Mouse (Mus musculus) G1E (cell line): ENCODE results near the gene Tm9sf1. TPM values are rescaled to one million over a fixed set of nuclear protein-coding genes. Genes with fewer than 3 reads are reported as not detected.
A peak's percentile ranks its signal among the peaks of the same experiment; 100 is the strongest.

Experiments
- ATAC-seq: 2 replicates; pipeline ENCODE4 v1.8.0; 2016; ENCODE audit warnings: mild to moderate bottlenecking; ENCODE audit not compliant: insufficient number of reproducible peaks, poor library complexity, low FRiP score, severe bottlenecking; ENCODE audit errors: extremely low read depth
- DNase-seq: peaks from one replicate; pipeline ENCODE4 v3.0.0; 2012; ENCODE audit warnings: low spot score
- H3K27me3 ChIP-seq: 2 replicates; pipeline ENCODE4 v1.6.1; 2012; ENCODE audit warnings: mild to moderate bottlenecking, low read length, inconsistent platforms; ENCODE audit not compliant: insufficient read depth
- H3K36me3 ChIP-seq: replicated peaks from 2 replicates; pipeline ENCODE3; 2012; ENCODE audit warnings: mild to moderate bottlenecking, inconsistent platforms
- H3K4me1 ChIP-seq: 2 replicates; pipeline ENCODE4 v1.6.1; 2012; ENCODE audit warnings: low read depth, low read length, inconsistent platforms, mixed read lengths; ENCODE audit not compliant: insufficient read depth
- H3K4me3 ChIP-seq: 2 replicates; pipeline ENCODE4 v1.5.1; 2012; ENCODE audit warnings: low read depth, mild to moderate bottlenecking, inconsistent platforms, low read length, moderate library complexity, mixed read lengths
- H3K9me3 ChIP-seq: replicated peaks from 2 replicates; pipeline ENCODE4 v1.6.1; 2012; ENCODE audit warnings: inconsistent platforms
- CTCF ChIP-seq: IDR thresholded peaks from 2 replicates; pipeline ENCODE4 v1.5.1; 2012; ENCODE audit warnings: low read depth, low read length, inconsistent platforms, mixed read lengths
- GATA1 ChIP-seq: IDR thresholded peaks from 2 replicates; pipeline ENCODE4 v1.6.1; 2012; ENCODE audit warnings: borderline replicate concordance, low read length, inconsistent platforms, mixed read lengths
- GATA2 ChIP-seq: IDR thresholded peaks from 2 replicates; pipeline ENCODE4 v1.6.1; 2012; ENCODE audit warnings: low read depth, low read length, inconsistent platforms, borderline replicate concordance
- POLR2AphosphoS5 ChIP-seq: IDR thresholded peaks from 2 replicates; pipeline ENCODE4 v1.6.1; 2012; ENCODE audit warnings: low read depth, low read length, inconsistent platforms; ENCODE audit not compliant: insufficient replicate concordance
- TAL1 ChIP-seq: conservative IDR thresholded peaks from 2 replicates; pipeline ENCODE4 v1.6.1; 2012; ENCODE audit warnings: low read depth, low read length, inconsistent platforms, mixed read lengths
- polyA plus RNA-seq: library from polyadenylated mRNA; stranded (reverse); fragments of >175 nt; gene quantifications from 2 replicates; pipeline ENCODE4 v1.2.3, GENCODE M21; 2012
- total RNA-seq, 2 experiments: library from RNA; stranded (forward) in 1 of 2; stranded (reverse) in 1 of 2; fragments of 200-1000 nt in 1 of 2; fragments of >200 nt in 1 of 2; fragmentation: Nextera tagmentation in 1 of 2; gene quantifications; 2 replicates each; pipeline ENCODE4 v1.2.3; 2014 to 2017

Gene Tm9sf1
- total and polyA plus RNA-seq, 3 experiments: 14.8 to 57.7 (median 40.6) TPM

- Histone ChIP-seq H3K27me3 (no peaks in the 10 kb centered on the region), H3K36me3 (peaks cover 43% of the 10 kb centered on the region), H3K9me3 (no peaks in the 10 kb centered on the region), H3K4me3 (no peak within 1 kb of the TSS), H3K4me1 (peaks cover 23% of the 10 kb centered on the region)
- ATAC-seq (no peak), DNase-seq (no peak)
- TF ChIP-seq TAL1 (no peak), GATA2 (no peak), POLR2AphosphoS5 (no peak), GATA1 (no peak), CTCF (no peak)
Measured at GRCm38 (mm10) chr14:55649884-55650283, 6.3 kb upstream of the Tm9sf1 start, which contains the start of gene Tssk4. TSS of gene Tssk4 (plus strand) at chr14:55650184.

GRCm38 (mm10) chr14:55644261-55644888, 769 bp upstream of the Tm9sf1 start:
- H3K4me3 ChIP-seq: peak overlapping the region; percentile 89
- peaks cover 62% of the 10 kb centered on the region for H3K4me1 ChIP-seq
- H3K36me3 ChIP-seq: peaks cover 66% of the 10 kb centered on the region
- no peaks in the 10 kb centered on the region for H3K27me3 ChIP-seq
- DNase-seq (no peak), ATAC-seq (no peak)
- TF ChIP-seq TAL1 (no peak), GATA1 (no peak), POLR2AphosphoS5 (no peak), GATA2 (no peak), CTCF (no peak)
- H3K9me3 ChIP-seq: no peaks in the 10 kb centered on the region

GRCm38 (mm10) chr14:55642679-55643059, 937 bp downstream of the Tm9sf1 start:
- no peaks in the 10 kb centered on the region for H3K9me3 ChIP-seq
- H3K27me3 ChIP-seq: no peaks in the 10 kb centered on the region
- peak overlapping the region; percentile 89 for H3K4me3 ChIP-seq
- peaks cover 71% of the 10 kb centered on the region for H3K4me1 ChIP-seq
- H3K36me3 ChIP-seq: peaks cover 77% of the 10 kb centered on the region
- DNase-seq (no peak), ATAC-seq (no peak)
- no peak for TF ChIP-seq GATA2
- TF ChIP-seq POLR2AphosphoS5: no peak
- no peak for TF ChIP-seq TAL1
- TF ChIP-seq GATA1: no peak
- TF ChIP-seq CTCF: no peak

- Histone ChIP-seq H3K9me3 (no peaks in the 10 kb centered on the region), H3K4me3 (no peak overlapping the region), H3K4me1 (peaks cover 62% of the 10 kb centered on the region), H3K36me3 (peaks cover 76% of the 10 kb centered on the region), H3K27me3 (no peaks in the 10 kb centered on the region)
- ATAC-seq: no peak
- no peak for DNase-seq
- TF ChIP-seq TAL1: no peak
- no peak for TF ChIP-seq GATA2
- TF ChIP-seq GATA1: no peak
- TF ChIP-seq CTCF: no peak
- no peak for TF ChIP-seq POLR2AphosphoS5
Measured at GRCm38 (mm10) chr14:55641291-55641690, 2.3 kb downstream of the Tm9sf1 start.

- Histone ChIP-seq H3K36me3 (peaks cover 75% of the 10 kb centered on the region), H3K27me3 (no peaks in the 10 kb centered on the region), H3K9me3 (no peaks in the 10 kb centered on the region), H3K4me3 (no peak overlapping the region; the same call in 1 of the 2 replicates), H3K4me1 (peaks cover 61% of the 10 kb centered on the region)
- no peak for DNase-seq
- ATAC-seq: no peak
- no peak for TF ChIP-seq TAL1
- TF ChIP-seq POLR2AphosphoS5: no peak
- no peak for TF ChIP-seq GATA2
- TF ChIP-seq CTCF: no peak
- no peak for TF ChIP-seq GATA1
Measured at GRCm38 (mm10) chr14:55640816-55641215, 2.8 kb downstream of the Tm9sf1 start.

GRCm38 (mm10) chr14:55637795-55638194, 5.8 kb downstream of the Tm9sf1 start, which contains the start of gene Gm49378:
TSS of gene Gm49378 (minus strand) at chr14:55637895.
- Histone ChIP-seq H3K27me3 (no peaks in the 10 kb centered on the region), H3K4me1 (peaks cover 72% of the 10 kb centered on the region), H3K36me3 (peaks cover 86% of the 10 kb centered on the region), H3K9me3 (no peaks in the 10 kb centered on the region), H3K4me3 (no peak within 1 kb of the TSS)
- ATAC-seq (no peak), DNase-seq (no peak)
- TF ChIP-seq CTCF (no peak), GATA2 (no peak), POLR2AphosphoS5 (no peak), TAL1 (no peak), GATA1 (no peak)
